Mouse (Mus musculus) cerebellum, adult 2 months (tissue): Measurements from ENCODE around the gene Fam214a. TPM values are rescaled to one million over a fixed set of nuclear protein-coding genes. Genes with fewer than 3 reads are reported as not detected.

ENCODE experiments used
- DNase-seq, 2 experiments: peaks; one replicate each; pipeline ENCODE4 v3.0.0; 2021
- H3K27ac ChIP-seq: fragments of 200-500 bp; 2 replicates; pipeline ENCODE4 v1.5.1; 2012; ENCODE audit warnings: low read length, control low read depth, inconsistent platforms; ENCODE audit not compliant: insufficient read depth
- H3K27me3 ChIP-seq: fragments of 200-500 bp; 2 replicates; pipeline ENCODE4 v1.6.1; 2012; ENCODE audit warnings: inconsistent platforms, mild to moderate bottlenecking, low read length, moderate library complexity; ENCODE audit not compliant: control insufficient read depth, insufficient read depth
- H3K4me1 ChIP-seq: fragments of 200-500 bp; 2 replicates; pipeline ENCODE4 v1.6.1; 2011; ENCODE audit warnings: low read length; ENCODE audit not compliant: control insufficient read depth, insufficient read depth
- H3K4me3 ChIP-seq: fragments of 200-500 bp; replicated peaks from 2 replicates; pipeline ENCODE3; 2011; ENCODE audit warnings: mild to moderate bottlenecking, low read depth, low read length, control low read depth; ENCODE audit not compliant: insufficient read depth
- CTCF ChIP-seq: fragments of 200-500 bp; IDR thresholded peaks from 2 replicates; pipeline ENCODE4 v1.5.1; 2011; ENCODE audit warnings: low read depth, mild to moderate bottlenecking, control low read depth, low read length, moderate library complexity, borderline replicate concordance; ENCODE audit not compliant: insufficient read depth
- POLR2A ChIP-seq: fragments of 200-500 bp; IDR thresholded peaks from 2 replicates; pipeline ENCODE4 v1.6.1; 2011; ENCODE audit warnings: low read length, control low read depth, borderline replicate concordance; ENCODE audit not compliant: insufficient read depth
- WGBS: fragments of 180-500 bp; shearing (Covaris S2); methylation state at CpG from one replicate; pipeline ENCODE4 v1.1.7; 2018; 5-methylcytosine and 5-hydroxymethylcytosine counted together
- polyA plus RNA-seq: library from polyadenylated mRNA; depleted of rRNA; stranded (reverse); fragments of >200 nt; gene quantifications from 2 replicates; pipeline ENCODE4 v1.2.3, GENCODE M21; 2012

The Fam214a gene
- polyA plus RNA-seq, 1 experiment: 36.2 TPM

GRCm38 (mm10) chr9:74935289-74935688 is 17.4 kb upstream of the Fam214a start:
- no peak overlapping the region for H3K4me3 ChIP-seq
- no peak for DNase-seq
- H3K4me1 ChIP-seq: no peaks in the 10 kb centered on the region
- H3K27ac ChIP-seq: no peak overlapping the region
- TF ChIP-seq CTCF (no peak), POLR2A (no peak)
- no peaks in the 10 kb centered on the region for H3K27me3 ChIP-seq
- WGBS: 88% methylated on average over 3 of the region's 3 CpGs

GRCm38 (mm10) chr9:74937761-74938160 is 14.9 kb upstream of the Fam214a start:
- Histone ChIP-seq H3K4me3 (no peak overlapping the region), H3K27me3 (no peaks in the 10 kb centered on the region), H3K27ac (no peak overlapping the region), H3K4me1 (no peaks in the 10 kb centered on the region)
- TF ChIP-seq CTCF: no peak
- no peak for TF ChIP-seq POLR2A
- no peak for DNase-seq
- WGBS: 75% methylated on average over 3 of the region's 3 CpGs

- TF ChIP-seq CTCF (no peak), POLR2A (no peak)
- 65% methylated on average over 12 of the region's 12 CpGs for WGBS
- Histone ChIP-seq H3K4me1 (no peaks in the 10 kb centered on the region), H3K27me3 (no peaks in the 10 kb centered on the region), H3K27ac (no peak overlapping the region), H3K4me3 (no peak overlapping the region)
- DNase-seq: no peak
Observed at GRCm38 (mm10) chr9:74938670-74939534, 13.8 kb upstream of the Fam214a start.

- H3K27me3 ChIP-seq: no peaks in the 10 kb centered on the region
- no peak overlapping the region for H3K27ac ChIP-seq
- no peak overlapping the region for H3K4me3 ChIP-seq
- DNase-seq: no peak
- TF ChIP-seq CTCF (no peak), POLR2A (no peak)
- 88% methylated on average over 8 of the region's 8 CpGs for WGBS
- no peaks in the 10 kb centered on the region for H3K4me1 ChIP-seq
Observed at GRCm38 (mm10) chr9:74946713-74947402, 5.8 kb upstream of the Fam214a start.

GRCm38 (mm10) chr9:74951491-74951890 is 1.2 kb upstream of the Fam214a start:
- Histone ChIP-seq H3K4me3 (no peak overlapping the region), H3K27ac (no peak overlapping the region), H3K27me3 (no peaks in the 10 kb centered on the region), H3K4me1 (no peaks in the 10 kb centered on the region)
- no peak for DNase-seq
- TF ChIP-seq POLR2A (no peak), CTCF (no peak)
- WGBS: 31% methylated on average over 3 of the region's 3 CpGs

- Histone ChIP-seq H3K27me3 (no peaks in the 10 kb centered on the region), H3K27ac (peak overlapping the region; percentile 9), H3K4me1 (no peaks in the 10 kb centered on the region), H3K4me3 (peak overlapping the region; percentile 57)
- 46% methylated on average over 5 of the region's 5 CpGs for WGBS
- no peak for DNase-seq
- TF ChIP-seq CTCF (no peak), POLR2A (no peak)
Observed at GRCm38 (mm10) chr9:74952106-74952505, 578 bp upstream of the Fam214a start.

GRCm38 (mm10) chr9:74953265-74953958 is 728 bp downstream of the Fam214a start:
- no peaks in the 10 kb centered on the region for H3K27me3 ChIP-seq
- H3K4me3 ChIP-seq: peak overlapping the region; percentile 57
- H3K4me1 ChIP-seq: no peaks in the 10 kb centered on the region
- peak overlapping the region; percentile 40; the same call in 1 of the 2 replicates for H3K27ac ChIP-seq
- 3% methylated on average over 31 of the region's 31 CpGs for WGBS
- TF ChIP-seq POLR2A (no peak), CTCF (peak; percentile 10; the same call in 1 of the 2 replicates)
- peak in 1 of 2 experiments; percentile 72 for DNase-seq

GRCm38 (mm10) chr9:74953959-74954279 is 1.2 kb downstream of the Fam214a start:
- 50% methylated on average over 2 of the region's 2 CpGs for WGBS
- H3K4me3 ChIP-seq: peak overlapping the region; percentile 57
- H3K4me1 ChIP-seq: no peaks in the 10 kb centered on the region
- no peak for TF ChIP-seq CTCF
- H3K27ac ChIP-seq: no peak overlapping the region
- H3K27me3 ChIP-seq: no peaks in the 10 kb centered on the region
- no peak for DNase-seq
